In the genomic region with DNA sequence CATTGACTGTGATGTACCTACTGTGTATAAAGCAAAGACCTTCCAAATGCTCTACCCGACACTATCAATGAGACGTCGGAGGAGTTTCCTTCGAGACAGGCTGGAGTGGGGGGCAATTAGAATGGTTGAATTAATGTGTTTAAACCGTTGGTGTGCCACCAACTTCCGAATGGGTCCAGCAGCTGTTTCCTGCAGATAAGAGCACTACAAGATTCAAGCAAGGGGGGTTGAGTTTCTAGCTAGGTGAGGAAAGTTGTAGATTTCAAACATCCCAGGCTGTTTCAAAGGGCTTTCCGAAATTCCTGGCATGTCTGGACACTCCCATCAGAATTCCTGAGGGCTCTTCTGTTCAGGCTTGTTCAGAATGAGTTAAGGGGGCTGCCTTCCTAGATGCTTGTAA, we compare ENCODE assay signal across 11 mouse cellular contexts. TPM values are rescaled to one million over a fixed set of nuclear protein-coding genes. Genes with fewer than 3 reads are reported as not detected.
A peak's percentile ranks its signal among the peaks of the same experiment; 100 is the strongest.
DNase-seq lines count a peak whose midpoint lies in the region; ATAC-seq and TF ChIP-seq lines count a peak whose summit lies in the region.
"Had no signal": no experiment of that assay in that cellular context is flagged by ENCODE, and none has a peak within 500 bp of the region (broad histone marks: within the 10 kb centered on the region; RNA-seq: fewer than 3 reads in every experiment).

No protein-coding gene starts in this region.

- no peaks in the 10 kb centered on the region for H3K9me3 ChIP-seq in lung, postnatal 0 days (ENCODE audit: low read length)
- H3K9me3 ChIP-seq in intestine, postnatal 0 days (ENCODE audit: control insufficient read depth) = no peaks in the 10 kb centered on the region
- H3K9me3 ChIP-seq: neural tube, embryonic 15.5 days had no signal

- TF ChIP-seq CTCF in lung, postnatal 0 days (IDR thresholded peaks at IDR 0.05) = no peak
- TF ChIP-seq CTCF in intestine, postnatal 0 days (IDR thresholded peaks at IDR 0.05; ENCODE audit: low read depth) = no peak

- H3K27me3 ChIP-seq in lung, postnatal 0 days (replicated peaks; ENCODE audit: insufficient read depth, low read length) = no peaks in the 10 kb centered on the region
- H3K27me3 ChIP-seq in intestine, postnatal 0 days (replicated peaks; ENCODE audit: control insufficient read depth, insufficient read depth, low read length) = no peaks in the 10 kb centered on the region
- H3K27me3 ChIP-seq: neural tube, embryonic 15.5 days had no signal

- H3K4me2 ChIP-seq in lung, postnatal 0 days (replicated peaks; ENCODE audit: low read depth, low read length) = peak overlapping the region; percentile 25; the same call in 1 of the 2 replicates
- H3K4me2 ChIP-seq in intestine, postnatal 0 days (replicated peaks; ENCODE audit: low read depth) = no peak overlapping the region
- H3K4me2 ChIP-seq: neural tube, embryonic 15.5 days had no signal

- 27% methylated on average over 7 of the region's 7 CpGs for WGBS in lung, postnatal 0 days
- WGBS in intestine, postnatal 0 days = 57% methylated on average over 7 of the region's 7 CpGs

- DNase-seq in embryo, embryonic 11 days = peak; percentile 26
- DNase-seq in embryo, embryonic 9.5 days (ENCODE audit: extremely low spot score) = no peak
- peak; percentile 40 for DNase-seq in c-Kit-positive CD71-negative TER-119-negative erythroid progenitor cells, embryonic 14.5 days (ENCODE audit: low read depth)
- peak; percentile 75 for DNase-seq in lung, postnatal 0 days (ENCODE audit: low spot score)
- no peak for DNase-seq in thymus, postnatal 25 days
- no peak for DNase-seq in right cerebral cortex, postnatal 10 days (ENCODE audit: low spot score in 2 of 2)
- DNase-seq: cerebellum, adult 11-12 months had no signal

- peaks cover 10% of the 10 kb centered on the region; the same call in 1 of the 2 replicates for H3K4me1 ChIP-seq in lung, postnatal 0 days (ENCODE audit: insufficient read depth, low read depth, low read length)
- H3K4me1 ChIP-seq in intestine, postnatal 0 days (replicated peaks; ENCODE audit: control insufficient read depth, insufficient read depth, low read length) = 0 out of 2 replicates have a peak, but pooled peaks cover 2% of the 10 kb centered on the region

- peak overlapping the region; percentile 33 for H3K27ac ChIP-seq in lung, postnatal 0 days (ENCODE audit: low read length)
- no peak overlapping the region for H3K27ac ChIP-seq in intestine, postnatal 0 days (ENCODE audit: low read depth, low read length)
- H3K27ac ChIP-seq: layer of hippocampus, adult 2 months; neural tube, embryonic 15.5 days had no signal

- H3K4me3 ChIP-seq in lung, postnatal 0 days (ENCODE audit: low read depth, low read length) = no peak overlapping the region
- H3K4me3 ChIP-seq in intestine, postnatal 0 days (ENCODE audit: low read depth, low read length) = no peak overlapping the region
- H3K4me3 ChIP-seq: layer of hippocampus, adult 2 months; neural tube, embryonic 15.5 days had no signal

- ATAC-seq in hematopoietic stem cell, adult 5-6 weeks (replicated peaks in 1 of 2; ENCODE audit: insufficient read depth in 1 of 2, low FRiP score in 2 of 2, low TSS enrichment in 1 of 2, low read depth in 1 of 2, poor library complexity in 2 of 2, severe bottlenecking in 2 of 2) = peak; percentile 88
- peak; percentile 78 for ATAC-seq in lung, postnatal 0 days
- ATAC-seq in intestine, postnatal 0 days = no peak

- no peaks in the 10 kb centered on the region for H3K36me3 ChIP-seq in lung, postnatal 0 days (ENCODE audit: insufficient read depth, low read length)
- H3K36me3 ChIP-seq in intestine, postnatal 0 days (ENCODE audit: control insufficient read depth, insufficient read depth) = no peaks in the 10 kb centered on the region; the same call in 1 of the 2 replicates
- H3K36me3 ChIP-seq: neural tube, embryonic 15.5 days had no signal

- no peak overlapping the region for H3K9ac ChIP-seq in lung, postnatal 0 days (replicated peaks; ENCODE audit: low read depth)
- no peak overlapping the region for H3K9ac ChIP-seq in intestine, postnatal 0 days (ENCODE audit: low read depth, low read length)
- H3K9ac ChIP-seq: neural tube, embryonic 15.5 days had no signal

- TF ChIP-seq EP300 in lung, postnatal 0 days (IDR thresholded peaks at IDR 0.05) = peak; percentile 98

RNA-seq across cellular contexts. Expression of a gene that starts 22.9 kb away (rescaled TPM):
- total RNA-seq in hematopoietic stem cell, adult 5-6 weeks (2017) = 1.1 and 1.4 TPM in 2 replicates
- 21.3 and 35.3 TPM in 2 replicates for polyA plus RNA-seq in lung, postnatal 0 days (2015; fragmentation: Nextera tagmentation; extraction: Ambion mirVana)
- polyA plus RNA-seq in intestine, postnatal 0 days (2015; fragmentation: Nextera tagmentation; extraction: Ambion mirVana) = 17.2 and 23.4 TPM in 2 replicates

RNA-seq across cellular contexts. Expression of a gene that starts 54.6 kb away (rescaled TPM):
- 0.75 and 1.5 TPM in 2 replicates for total RNA-seq in hematopoietic stem cell, adult 5-6 weeks (2017)
- polyA plus RNA-seq in lung, postnatal 0 days (2015; fragmentation: Nextera tagmentation; extraction: Ambion mirVana) = 4.4 and 4.8 TPM in 2 replicates
- 59.3 and 73.8 TPM in 2 replicates for polyA plus RNA-seq in intestine, postnatal 0 days (2015; fragmentation: Nextera tagmentation; extraction: Ambion mirVana)

Comparison
In these comparisons a context has a peak if more than half of its experiments do, and no peak if none do; other contexts are left out.
1. DNase-seq: peak in embryo, embryonic 11 days (single experiment), c-Kit-positive CD71-negative TER-119-negative erythroid progenitor cells, embryonic 14.5 days (single experiment) and lung, postnatal 0 days (single experiment); none in embryo, embryonic 9.5 days (single experiment), thymus, postnatal 25 days (single experiment) and right cerebral cortex, postnatal 10 days (0 of 2).
2. RNA of a gene that starts 54.6 kb away (polyA plus RNA-seq): 59.3 to 73.8 TPM in intestine, postnatal 0 days; 4.4 to 4.8 TPM in lung, postnatal 0 days; every median in the first group is over 10 times any median in the second.